Mouse (Mus musculus) cortical plate, adult 2 months (tissue): ENCODE results near the gene Xdh.

Source experiments
- CTCF ChIP-seq: fragments of 200-500 bp; IDR thresholded peaks from 2 replicates; pipeline ENCODE4 v1.5.1; 2011; ENCODE audit warnings: mild to moderate bottlenecking, control low read depth, low read length; ENCODE audit not compliant: insufficient read depth; ENCODE audit errors: extremely low read depth
- POLR2A ChIP-seq: fragments of 200-500 bp; IDR thresholded peaks from 2 replicates; pipeline ENCODE4 v1.6.1; 2011; ENCODE audit warnings: mild to moderate bottlenecking, low read length, control low read depth; ENCODE audit not compliant: insufficient read depth; ENCODE audit errors: extremely low read depth

- no peak for TF ChIP-seq CTCF
- TF ChIP-seq POLR2A, result no peak
Observed at GRCm38 (mm10) chr17:73918138-73918537, 31.9 kb downstream of the Xdh start.
